Mouse (Mus musculus): ENCODE measurements around the gene Ccin. TPM values are rescaled to one million over a fixed set of nuclear protein-coding genes. Genes with fewer than 3 reads are reported as not detected.

Ccin gene
- total and polyA plus RNA-seq, 3 experiments, result not detected

- DNase-seq (ENCODE audit: extremely low read depth), result no peak
- no peak overlapping the region for H3K9ac ChIP-seq (ENCODE audit: insufficient read depth, low read depth)
- H3K36me3 ChIP-seq (replicated peaks in 1 of 2; ENCODE audit: control insufficient read depth in 1 of 2, insufficient read depth in 1 of 2, low read length in 1 of 2), result peaks cover 17 to 44% of the 10 kb centered on the region in 2 experiments
- no peaks in the 10 kb centered on the region for H3K27me3 ChIP-seq (replicated peaks)
- in situ Hi-C loops (cut with MboI; ENCODE audit: low pct_ligation_motif_present, low pct_unique_long_range_greater_than_20kb, low sequenced_read_pairs), result loop anchor here (5.0 to 25.0 kb wide), 2 partner anchors 54 to 244 kb away; partner anchors contain the start of genes Hrct1 and Spaar
- H3K4me1 ChIP-seq (ENCODE audit: control insufficient read depth in 1 of 2, insufficient read depth in 2 of 2), result peaks cover 10 to 59% of the 10 kb centered on the region in 2 experiments; a peak in 3 of 4 replicates
- no peak overlapping the region for H3K4me3 ChIP-seq (replicated peaks in 1 of 3; ENCODE audit: low read depth in 2 of 3, low read length in 2 of 3, poor library complexity in 1 of 3)
- H3K27ac ChIP-seq (ENCODE audit: insufficient read depth, low read depth), result no peak overlapping the region
- TF ChIP-seq USF1 (IDR thresholded peaks at IDR 0.05; ENCODE audit: low read depth, low read length) (no peak), ETS1 (conservative IDR thresholded peaks at IDR 0.05; ENCODE audit: low read depth, low read length) (no peak), MEF2A (IDR thresholded peaks at IDR 0.05; ENCODE audit: borderline replicate concordance, low read depth, low read length) (no peak), PAX5 (IDR thresholded peaks at IDR 0.05; ENCODE audit: low read length) (no peak), UBTF (IDR thresholded peaks at IDR 0.05; ENCODE audit: low read depth, low read length) (no peak), HCFC1 (IDR thresholded peaks at IDR 0.05; ENCODE audit: low read depth, low read length) (no peak), ZKSCAN1 (IDR thresholded peaks at IDR 0.05; ENCODE audit: borderline replicate concordance, low read depth, low read length) (no peak), EP300 (IDR thresholded peaks at IDR 0.05; ENCODE audit: low read length) (no peak), MXI1 (IDR thresholded peaks at IDR 0.05; ENCODE audit: low read depth, low read length) (no peak), RAD21 (IDR thresholded peaks at IDR 0.05; ENCODE audit: low read depth, low read length) (no peak), KAT2A (IDR thresholded peaks at IDR 0.05; ENCODE audit: insufficient replicate concordance, low read length) (no peak), IRF4 (IDR thresholded peaks at IDR 0.05; ENCODE audit: low read depth, low read length) (no peak), SMC3 (IDR thresholded peaks at IDR 0.05; ENCODE audit: low read depth, low read length) (no peak), TCF12 (IDR thresholded peaks at IDR 0.05; ENCODE audit: low read depth, low read length) (no peak), ZMIZ1 (IDR thresholded peaks at IDR 0.05; ENCODE audit: low read depth, low read length) (no peak)
- no peaks in the 10 kb centered on the region for H3K9me3 ChIP-seq (replicated peaks; ENCODE audit: low read length)
- H3K79me2 ChIP-seq (replicated peaks; ENCODE audit: control insufficient read depth, extremely low read depth, insufficient read depth, poor library complexity, severe bottlenecking), result no peaks in the 10 kb centered on the region
- H3K4me2 ChIP-seq (ENCODE audit: insufficient read depth, low read depth, poor library complexity, severe bottlenecking), result no peak overlapping the region
- dilution Hi-C loops (cut with MboI; ENCODE audit: extremely low pct_ligation_motif_present, extremely low pct_unique_long_range_greater_than_20kb, low sequenced_read_pairs), result no loop called here
These were observed 2.4 kb upstream of the Ccin start for GRCm38 (mm10) chr4:43980846-43981245.

GRCm38 (mm10) chr4:43981251-43981650 is 2.0 kb upstream of the Ccin start:
- no peak for DNase-seq (ENCODE audit: extremely low read depth)
- dilution Hi-C loops (cut with MboI; ENCODE audit: extremely low pct_ligation_motif_present, extremely low pct_unique_long_range_greater_than_20kb, low sequenced_read_pairs), result no loop called here
- TF ChIP-seq ELF1 (IDR thresholded peaks at IDR 0.05; ENCODE audit: low read depth, low read length) (no peak), E2F4 (IDR thresholded peaks at IDR 0.05; ENCODE audit: insufficient replicate concordance, low read depth, low read length) (no peak), CHD2 (IDR thresholded peaks at IDR 0.05; ENCODE audit: low read length) (no peak), EP300 (IDR thresholded peaks at IDR 0.05; ENCODE audit: low read length) (no peak), CTCF (conservative IDR thresholded peaks at IDR 0.05 in 1 of 2, IDR thresholded peaks at IDR 0.05 in 1 of 2; ENCODE audit: low read depth in 2 of 2, low read length in 2 of 2) (no peak), PAX5 (IDR thresholded peaks at IDR 0.05; ENCODE audit: low read length) (no peak), POLR2AphosphoS2 (IDR thresholded peaks at IDR 0.05; ENCODE audit: low read depth, low read length) (no peak; the same call in 1 of the 2 replicates)
- H3K9ac ChIP-seq (ENCODE audit: insufficient read depth, low read depth), result no peak overlapping the region
- peaks cover 17 to 40% of the 10 kb centered on the region in 2 experiments for H3K36me3 ChIP-seq (replicated peaks in 1 of 2; ENCODE audit: control insufficient read depth in 1 of 2, insufficient read depth in 1 of 2, low read length in 1 of 2)
- peaks cover 10 to 55% of the 10 kb centered on the region in 2 experiments; a peak in 3 of 4 replicates for H3K4me1 ChIP-seq (ENCODE audit: control insufficient read depth in 1 of 2, insufficient read depth in 2 of 2)
- H3K27me3 ChIP-seq (replicated peaks), result no peaks in the 10 kb centered on the region
- in situ Hi-C loops (cut with MboI; ENCODE audit: low pct_ligation_motif_present, low pct_unique_long_range_greater_than_20kb, low sequenced_read_pairs), result loop anchor here (5.0 to 25.0 kb wide), 2 partner anchors 54 to 244 kb away; partner anchors contain the start of genes Hrct1 and Spaar
- no peaks in the 10 kb centered on the region for H3K79me2 ChIP-seq (replicated peaks; ENCODE audit: control insufficient read depth, extremely low read depth, insufficient read depth, poor library complexity, severe bottlenecking)
- no peaks in the 10 kb centered on the region for H3K9me3 ChIP-seq (replicated peaks; ENCODE audit: low read length)
- H3K4me3 ChIP-seq (replicated peaks in 1 of 3; ENCODE audit: low read depth in 2 of 3, low read length in 2 of 3, poor library complexity in 1 of 3), result no peak overlapping the region
- H3K27ac ChIP-seq (ENCODE audit: insufficient read depth, low read depth), result no peak overlapping the region
- H3K4me2 ChIP-seq (ENCODE audit: insufficient read depth, low read depth, poor library complexity, severe bottlenecking), result no peak overlapping the region
